Mouse (Mus musculus) cortical plate, adult 2 months (tissue): Measurements from ENCODE around the gene Eomes. TPM values are rescaled to one million over a fixed set of nuclear protein-coding genes. Genes with fewer than 3 reads are reported as not detected.

ENCODE experiments used
- H3K27ac ChIP-seq: fragments of 200-500 bp; 2 replicates; pipeline ENCODE4 v1.5.1; 2012; ENCODE audit warnings: low read length, control low read depth, inconsistent platforms; ENCODE audit not compliant: insufficient read depth
- H3K4me1 ChIP-seq: fragments of 200-500 bp; 2 replicates; pipeline ENCODE4 v1.6.1; 2011; ENCODE audit warnings: low read length; ENCODE audit not compliant: control insufficient read depth, insufficient read depth
- H3K4me3 ChIP-seq: fragments of 200-500 bp; 2 replicates; pipeline ENCODE4 v1.5.1; 2011; ENCODE audit warnings: mild to moderate bottlenecking, low read length, control low read depth; ENCODE audit not compliant: insufficient read depth
- CTCF ChIP-seq: fragments of 200-500 bp; IDR thresholded peaks from 2 replicates; pipeline ENCODE4 v1.5.1; 2011; ENCODE audit warnings: mild to moderate bottlenecking, control low read depth, low read length; ENCODE audit not compliant: insufficient read depth; ENCODE audit errors: extremely low read depth
- POLR2A ChIP-seq: fragments of 200-500 bp; IDR thresholded peaks from 2 replicates; pipeline ENCODE4 v1.6.1; 2011; ENCODE audit warnings: mild to moderate bottlenecking, low read length, control low read depth; ENCODE audit not compliant: insufficient read depth; ENCODE audit errors: extremely low read depth
- polyA plus RNA-seq: library from polyadenylated mRNA; depleted of rRNA; stranded (reverse); fragments of >200 nt; gene quantifications from 2 replicates; pipeline ENCODE4 v1.2.3, GENCODE M21; 2012

Gene Eomes
- polyA plus RNA-seq, 1 experiment, result 0.04 TPM

GRCm38 (mm10) chr9:118471296-118471695 is 6.7 kb upstream of the Eomes start:
- Histone ChIP-seq H3K4me3 (no peak overlapping the region), H3K4me1 (no peaks in the 10 kb centered on the region), H3K27ac (no peak overlapping the region)
- no peak for TF ChIP-seq POLR2A
- TF ChIP-seq CTCF, result no peak

GRCm38 (mm10) chr9:118476211-118476765 is 1.7 kb upstream of the Eomes start:
- Histone ChIP-seq H3K4me3 (no peak overlapping the region), H3K4me1 (no peaks in the 10 kb centered on the region), H3K27ac (no peak overlapping the region)
- no peak for TF ChIP-seq CTCF
- no peak for TF ChIP-seq POLR2A

- H3K27ac ChIP-seq, result no peak overlapping the region
- no peaks in the 10 kb centered on the region for H3K4me1 ChIP-seq
- TF ChIP-seq CTCF (no peak), POLR2A (no peak)
- H3K4me3 ChIP-seq, result no peak overlapping the region
Measured at GRCm38 (mm10) chr9:118476766-118477271, 1.2 kb upstream of the Eomes start.

- H3K27ac ChIP-seq, result no peak overlapping the region
Measured at GRCm38 (mm10) chr9:118477281-118477931, 606 bp upstream of the Eomes start.

GRCm38 (mm10) chr9:118478458-118478838 is 436 bp downstream of the Eomes start:
- Histone ChIP-seq H3K4me3 (no peak overlapping the region), H3K27ac (no peak overlapping the region)
- TF ChIP-seq POLR2A (no peak), CTCF (no peak)

More at GRCm38 (mm10) chr9:118477281-118477931, 606 bp upstream of the Eomes start:
- no peaks in the 10 kb centered on the region for H3K4me1 ChIP-seq
- TF ChIP-seq CTCF (no peak), POLR2A (no peak)
- H3K4me3 ChIP-seq, result no peak overlapping the region

GRCm38 (mm10) chr9:118478839-118479507 is 961 bp downstream of the Eomes start:
- no peaks in the 10 kb centered on the region for H3K4me1 ChIP-seq
- TF ChIP-seq CTCF, result no peak
- no peak for TF ChIP-seq POLR2A
- H3K27ac ChIP-seq, result no peak overlapping the region
- H3K4me3 ChIP-seq, result no peak overlapping the region

More at GRCm38 (mm10) chr9:118478458-118478838, 436 bp downstream of the Eomes start:
- no peaks in the 10 kb centered on the region for H3K4me1 ChIP-seq

- Histone ChIP-seq H3K4me3 (no peak overlapping the region), H3K4me1 (no peaks in the 10 kb centered on the region), H3K27ac (no peak overlapping the region)
- no peak for TF ChIP-seq CTCF
Measured at GRCm38 (mm10) chr9:118479508-118480291, 1.7 kb downstream of the Eomes start.

GRCm38 (mm10) chr9:118480292-118480690 is 2.3 kb downstream of the Eomes start:
- Histone ChIP-seq H3K4me3 (no peak overlapping the region), H3K27ac (no peak overlapping the region), H3K4me1 (no peaks in the 10 kb centered on the region)
- TF ChIP-seq POLR2A (no peak), CTCF (no peak)

GRCm38 (mm10) chr9:118482210-118482609 is 4.2 kb downstream of the Eomes start:
- Histone ChIP-seq H3K4me3 (no peak overlapping the region), H3K4me1 (no peaks in the 10 kb centered on the region), H3K27ac (no peak overlapping the region)
- TF ChIP-seq CTCF (no peak), POLR2A (no peak)
